Mouse (Mus musculus): ENCODE measurements at regions not wholly inside any gene's neighbourhood (a gene's known extent, or its start where the extent isn't known, plus 50 kb on each side); places are given as distances from the start of the nearest gene placed in this dataset.
"Not testable (repeated sequence)": the region's sequence is repeated elsewhere in the genome, so short reads cannot be mapped to it uniquely, and the experiment has no call there.

- H3K4me1 ChIP-seq (replicated peaks; ENCODE audit: control insufficient read depth, insufficient read depth, low read length) = no peaks in the 10 kb centered on the region
- no peak overlapping the region for H3K9ac ChIP-seq (ENCODE audit: low read length)
- H3K4me2 ChIP-seq (ENCODE audit: low read depth, low read length) = no peak overlapping the region
- H3K27me3 ChIP-seq (ENCODE audit: control insufficient read depth, insufficient read depth, low read depth, low read length) = no peaks in the 10 kb centered on the region
- no peak overlapping the region for H3K27ac ChIP-seq (ENCODE audit: low read length)
- no peaks in the 10 kb centered on the region for H3K36me3 ChIP-seq (ENCODE audit: control insufficient read depth, insufficient read depth, low read length)
- ATAC-seq (ENCODE audit: low read depth) = no peak
- no peak overlapping the region for H3K4me3 ChIP-seq (ENCODE audit: low read length)
- no peaks in the 10 kb centered on the region for H3K9me3 ChIP-seq (ENCODE audit: control insufficient read depth, low read length)
- 83% methylated on average over 2 of the region's 2 CpGs for WGBS
Observed at GRCm38 (mm10) chrX:17724398-17724797, 152.3 kb upstream of the Fundc1 start.

GRCm38 (mm10) chrX:17721866-17722625 lies 149.9 kb upstream of the Fundc1 start:
- WGBS = 69% methylated on average over 6 of the region's 6 CpGs
- not testable (repeated sequence) for H3K4me1 ChIP-seq (replicated peaks; ENCODE audit: control insufficient read depth, insufficient read depth, low read length); H3K9ac ChIP-seq (ENCODE audit: low read length); H3K4me3 ChIP-seq (ENCODE audit: low read length); H3K27ac ChIP-seq (ENCODE audit: low read length); H3K36me3 ChIP-seq (ENCODE audit: control insufficient read depth, insufficient read depth, low read length); ATAC-seq (ENCODE audit: low read depth); H3K9me3 ChIP-seq (ENCODE audit: control insufficient read depth, low read length); H3K27me3 ChIP-seq (ENCODE audit: control insufficient read depth, insufficient read depth, low read depth, low read length); H3K4me2 ChIP-seq (ENCODE audit: low read depth, low read length)

GRCm38 (mm10) chrX:17714534-17714933 lies 142.4 kb upstream of the Fundc1 start:
- WGBS = 81% methylated on average over 1 of the region's 1 CpGs
- ATAC-seq (ENCODE audit: low read depth) = no peak
- no peaks in the 10 kb centered on the region for H3K9me3 ChIP-seq (ENCODE audit: control insufficient read depth, low read length)

GRCm38 (mm10) chrX:17712919-17713318 lies 140.8 kb upstream of the Fundc1 start:
- Histone ChIP-seq H3K4me1 (replicated peaks; ENCODE audit: control insufficient read depth, insufficient read depth, low read length) (no peaks in the 10 kb centered on the region), H3K4me3 (ENCODE audit: low read length) (no peak overlapping the region), H3K27me3 (ENCODE audit: control insufficient read depth, insufficient read depth, low read depth, low read length) (no peaks in the 10 kb centered on the region), H3K4me2 (ENCODE audit: low read depth, low read length) (no peak overlapping the region), H3K9ac (ENCODE audit: low read length) (no peak overlapping the region), H3K27ac (ENCODE audit: low read length) (no peak overlapping the region), H3K9me3 (ENCODE audit: control insufficient read depth, low read length) (no peaks in the 10 kb centered on the region), H3K36me3 (ENCODE audit: control insufficient read depth, insufficient read depth, low read length) (no peaks in the 10 kb centered on the region)
- WGBS = 62% methylated on average over 2 of the region's 2 CpGs
- ATAC-seq (ENCODE audit: low read depth) = no peak

More at GRCm38 (mm10) chrX:17714534-17714933, 142.4 kb upstream of the Fundc1 start:
- Histone ChIP-seq H3K9ac (ENCODE audit: low read length) (no peak overlapping the region), H3K27ac (ENCODE audit: low read length) (no peak overlapping the region), H3K27me3 (ENCODE audit: control insufficient read depth, insufficient read depth, low read depth, low read length) (no peaks in the 10 kb centered on the region), H3K4me2 (ENCODE audit: low read depth, low read length) (no peak overlapping the region), H3K4me3 (ENCODE audit: low read length) (no peak overlapping the region), H3K36me3 (ENCODE audit: control insufficient read depth, insufficient read depth, low read length) (no peaks in the 10 kb centered on the region), H3K4me1 (replicated peaks; ENCODE audit: control insufficient read depth, insufficient read depth, low read length) (no peaks in the 10 kb centered on the region)

GRCm38 (mm10) chrX:17712475-17712874 lies 140.3 kb upstream of the Fundc1 start:
- no peak overlapping the region for H3K9ac ChIP-seq (ENCODE audit: low read length)
- H3K4me1 ChIP-seq (replicated peaks; ENCODE audit: control insufficient read depth, insufficient read depth, low read length) = no peaks in the 10 kb centered on the region
- no peaks in the 10 kb centered on the region for H3K9me3 ChIP-seq (ENCODE audit: control insufficient read depth, low read length)
- H3K4me2 ChIP-seq (ENCODE audit: low read depth, low read length) = no peak overlapping the region
- H3K27ac ChIP-seq (ENCODE audit: low read length) = no peak overlapping the region
- H3K36me3 ChIP-seq (ENCODE audit: control insufficient read depth, insufficient read depth, low read length) = no peaks in the 10 kb centered on the region
- H3K4me3 ChIP-seq (ENCODE audit: low read length) = no peak overlapping the region
- H3K27me3 ChIP-seq (ENCODE audit: control insufficient read depth, insufficient read depth, low read depth, low read length) = no peaks in the 10 kb centered on the region
- no peak for ATAC-seq (ENCODE audit: low read depth)

All from lung, embryonic 16.5 days (tissue).